Mouse (Mus musculus): Measurements from ENCODE around the gene Slc6a20a. TPM values are rescaled to one million over a fixed set of nuclear protein-coding genes. Genes with fewer than 3 reads are reported as not detected.

The Slc6a20a gene
- polyA plus RNA-seq, 1 experiment from 2014 or later = 5.6 TPM

Other genes starting within 250 kb of the Slc6a20a start
- 10.9 and 20.3 TPM in 2 replicates for gene Limd1, start 200.2 kb downstream of the Slc6a20a start, polyA plus RNA-seq (2015; fragmentation: Nextera tagmentation; extraction: Ambion mirVana)
- 57.4 and 59.3 TPM in 2 replicates for gene Sacm1l, start 149.1 kb downstream of the Slc6a20a start, polyA plus RNA-seq (2015; fragmentation: Nextera tagmentation; extraction: Ambion mirVana)
- gene Slc6a20b, start 46.3 kb downstream of the Slc6a20a start, polyA plus RNA-seq (2015; fragmentation: Nextera tagmentation; extraction: Ambion mirVana) = 0.20 and 0.35 TPM in 2 replicates
- 0.29 and 2.2 TPM in 2 replicates for gene Ccr9, start 446 bp downstream of the Slc6a20a start, polyA plus RNA-seq (2015; fragmentation: Nextera tagmentation; extraction: Ambion mirVana)
- 49.3 and 54.2 TPM in 2 replicates for gene Lztfl1, start 38.8 kb upstream of the Slc6a20a start, polyA plus RNA-seq (2015; fragmentation: Nextera tagmentation; extraction: Ambion mirVana)
- gene Cxcr6, start 127.6 kb upstream of the Slc6a20a start, polyA plus RNA-seq (2015; fragmentation: Nextera tagmentation; extraction: Ambion mirVana) = 1.3 TPM in 1 of 2 replicates, not detected in the other
- gene Fyco1, start 173.0 kb upstream of the Slc6a20a start, polyA plus RNA-seq (2015; fragmentation: Nextera tagmentation; extraction: Ambion mirVana) = 14.4 and 14.7 TPM in 2 replicates
- 0.06 and 0.08 TPM in 2 replicates for gene Xcr1, start 183.1 kb upstream of the Slc6a20a start, polyA plus RNA-seq (2015; fragmentation: Nextera tagmentation; extraction: Ambion mirVana)

All from neural tube, embryonic 15.5 days (tissue).